Comparison of ENCODE assay signal across 8 mouse cellular contexts in the genomic region with DNA sequence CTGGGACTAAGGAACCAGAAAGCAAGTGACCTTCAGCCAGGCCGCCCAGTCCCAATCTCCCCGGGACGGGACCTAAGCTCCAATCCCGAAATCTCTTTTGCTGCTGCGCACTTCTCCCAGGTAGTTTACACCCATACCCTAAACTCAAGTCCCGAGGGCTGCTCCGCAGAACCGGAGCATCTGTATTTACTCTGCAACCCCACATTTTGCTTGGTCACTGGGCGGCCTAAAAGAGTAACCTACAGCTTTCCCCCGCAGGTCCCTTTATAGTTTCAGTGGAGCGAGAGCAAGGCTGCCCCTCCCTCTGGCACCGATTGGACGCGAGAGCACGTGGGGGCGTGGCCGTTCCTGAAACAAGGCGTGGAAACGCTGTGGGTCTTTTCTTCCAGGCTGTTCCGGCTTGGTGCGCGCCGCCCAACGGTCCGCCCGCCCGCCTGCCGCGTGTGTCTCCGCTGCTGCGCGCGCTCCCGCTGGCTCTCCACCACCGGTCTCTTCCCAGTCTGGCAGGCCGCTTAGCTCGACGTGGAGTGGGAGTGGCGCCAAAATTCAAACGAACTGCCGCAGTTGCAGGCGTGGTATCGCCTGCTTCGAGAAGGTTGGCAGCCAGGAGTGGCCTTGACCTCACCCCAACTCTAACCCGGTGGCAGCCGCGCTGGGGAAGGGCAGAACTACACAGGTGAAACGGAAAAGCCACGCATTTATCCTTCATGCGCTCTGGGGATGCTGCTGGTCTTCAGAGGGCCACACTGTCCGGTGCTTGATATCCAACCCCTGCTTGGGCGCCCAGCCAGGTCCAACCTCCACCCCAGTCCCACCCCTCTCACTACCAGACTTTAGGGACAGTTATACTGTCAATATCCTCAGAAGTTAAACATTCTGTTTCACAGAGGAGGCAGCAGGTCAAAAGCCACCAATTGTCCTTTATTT. TPM values are rescaled to one million over a fixed set of nuclear protein-coding genes. Genes with fewer than 3 reads are reported as not detected.
DNase-seq lines count a peak whose midpoint lies in the region; ATAC-seq and TF ChIP-seq lines count a peak whose summit lies in the region.
"Not testable (repeated sequence)": the region's sequence is repeated elsewhere in the genome, so short reads cannot be mapped to it uniquely, and the experiment has no call there.

No protein-coding gene starts in this region.

- TF ChIP-seq EP300 in liver, postnatal 0 days (IDR thresholded peaks at IDR 0.05; ENCODE audit: low read depth), result not testable (repeated sequence)

- DNase-seq in G1E (ENCODE audit: low spot score), result peak; percentile 36
- DNase-seq in cerebellum, adult 11-12 months, result peak; percentile 81
- peak; percentile 81 for DNase-seq in heart, postnatal 25 days (ENCODE audit: low spot score)
- peak; percentile 80 for DNase-seq in layer of hippocampus, adult 11-12 months (ENCODE audit: low spot score)
- DNase-seq in liver, postnatal 0 days, result peak; percentile 89
- peak; percentile 55 for DNase-seq in telencephalon, adult 2 months (ENCODE audit: low read depth, low spot score)

- H3K4me1 ChIP-seq in G1E (ENCODE audit: insufficient read depth, low read depth, low read length); forebrain, embryonic 15.5 days; liver, postnatal 0 days (ENCODE audit: insufficient read depth); neural tube, embryonic 13.5 days (replicated peaks): not testable (repeated sequence)

- peak overlapping the region; percentile 64 for H3K4me3 ChIP-seq in G1E (ENCODE audit: low read depth, low read length)
- H3K4me3 ChIP-seq in forebrain, embryonic 15.5 days, result peak overlapping the region; percentile 46
- H3K4me3 ChIP-seq in liver, postnatal 0 days (ENCODE audit: low read depth, low read length), result peak overlapping the region; percentile 43
- peak overlapping the region; percentile 45 for H3K4me3 ChIP-seq in neural tube, embryonic 13.5 days

- H3K4me2 ChIP-seq in forebrain, embryonic 15.5 days (replicated peaks), result peak overlapping the region; percentile 79
- H3K4me2 ChIP-seq in liver, postnatal 0 days (ENCODE audit: low read depth, low read length), result peak overlapping the region; percentile 68
- peak overlapping the region; percentile 70 for H3K4me2 ChIP-seq in neural tube, embryonic 13.5 days

- not testable (repeated sequence) for H3K27ac ChIP-seq in forebrain, embryonic 15.5 days (replicated peaks); liver, postnatal 0 days (ENCODE audit: low read depth); neural tube, embryonic 13.5 days (replicated peaks)

- not testable (repeated sequence) for TF ChIP-seq CTCF in G1E (IDR thresholded peaks at IDR 0.05; ENCODE audit: low read depth, low read length); liver, postnatal 0 days (IDR thresholded peaks at IDR 0.05; ENCODE audit: low read depth)

- 2% methylated on average over 52 of the region's 52 CpGs for WGBS in forebrain, embryonic 15.5 days
- 1% methylated on average over 49 of the region's 52 CpGs for WGBS in liver, postnatal 0 days (ENCODE audit: insufficient replicate concordance)
- 2% methylated on average over 52 of the region's 52 CpGs for WGBS in neural tube, embryonic 13.5 days

- peak overlapping the region; percentile 44 for H3K9ac ChIP-seq in forebrain, embryonic 15.5 days (replicated peaks)
- H3K9ac ChIP-seq in liver, postnatal 0 days (replicated peaks), result peak overlapping the region; percentile 41
- H3K9ac ChIP-seq in neural tube, embryonic 13.5 days, result peak overlapping the region; percentile 62

- not testable (repeated sequence) for H3K9me3 ChIP-seq in G1E (replicated peaks); forebrain, embryonic 15.5 days; liver, postnatal 0 days (ENCODE audit: low read length); neural tube, embryonic 13.5 days

- ATAC-seq in G1E (ENCODE audit: extremely low read depth, insufficient number of reproducible peaks, low FRiP score, poor library complexity, severe bottlenecking), result peak; percentile 87
- peak; percentile 98 for ATAC-seq in forebrain, embryonic 15.5 days (replicated peaks)
- peak; percentile 97 for ATAC-seq in liver, postnatal 0 days
- ATAC-seq in neural tube, embryonic 13.5 days (ENCODE audit: low read depth), result peak; percentile 100

- not testable (repeated sequence) for H3K36me3 ChIP-seq in G1E (replicated peaks); forebrain, embryonic 15.5 days; liver, postnatal 0 days (replicated peaks; ENCODE audit: insufficient read depth, low read length); neural tube, embryonic 13.5 days

- intact Hi-C loops in heart, postnatal 25 days (cut with DNase I), result not testable (repeated sequence)

- H3K27me3 ChIP-seq in G1E (ENCODE audit: insufficient read depth, low read length); forebrain, embryonic 15.5 days; liver, postnatal 0 days (ENCODE audit: insufficient read depth, low read length); neural tube, embryonic 13.5 days: not testable (repeated sequence)

RNA-seq across cellular contexts. Expression of a gene that starts 19.9 kb away (rescaled TPM):
- total RNA-seq in G1E (2014; fragmentation: Nextera tagmentation) (not detected in 2 replicates), G1E (2017) (not detected in 2 replicates)
- not detected in 2 replicates for polyA plus RNA-seq in G1E (2012)
- polyA plus RNA-seq in forebrain, embryonic 15.5 days (2015; fragmentation: Nextera tagmentation; extraction: Ambion mirVana), result 0.10 TPM in 1 of 2 replicates, not detected in the other
- not detected for total RNA-seq in heart, postnatal 25 days (2021)
- polyA plus RNA-seq in liver, postnatal 0 days (2015; fragmentation: Nextera tagmentation; extraction: Ambion mirVana), result not detected in 2 replicates
- polyA plus RNA-seq in neural tube, embryonic 13.5 days (2015; fragmentation: Nextera tagmentation; extraction: Ambion mirVana), result not detected in 2 replicates

Comparison
In these comparisons a context has a peak if more than half of its experiments do, and no peak if none do; other contexts are left out.
1. DNase-seq: peak in every context shown above with its lines; median percentile 89 in liver, postnatal 0 days; 81 in cerebellum, adult 11-12 months; 81 in heart, postnatal 25 days; 80 in layer of hippocampus, adult 11-12 months; 55 in telencephalon, adult 2 months; 36 in G1E.